8 mouse cellular contexts compared by ENCODE assay signal in genomic region chr1:177443724-177444482, GRCm38 (mm10). TPM values are rescaled to one million over a fixed set of nuclear protein-coding genes. Genes with fewer than 3 reads are reported as not detected.
DNase-seq lines count a peak whose midpoint lies in the region; ATAC-seq lines count a peak whose summit lies in the region.

No protein-coding gene starts in this region.

- H3K9me3 ChIP-seq in kidney, embryonic 14.5 days (ENCODE audit: control insufficient read depth, low read length): no peaks in the 10 kb centered on the region
- H3K9me3 ChIP-seq in hindbrain, embryonic 10.5 days: no peaks in the 10 kb centered on the region
- no peaks in the 10 kb centered on the region for H3K9me3 ChIP-seq in midbrain, embryonic 12.5 days

- H3K4me3 ChIP-seq in kidney, embryonic 14.5 days (ENCODE audit: low read length): peak overlapping the region; percentile 54
- peak overlapping the region; percentile 97 for H3K4me3 ChIP-seq in hindbrain, embryonic 10.5 days
- peak overlapping the region; percentile 91 for H3K4me3 ChIP-seq in midbrain, embryonic 12.5 days

- intact Hi-C loops in left cerebral cortex, postnatal 10 days (cut with DNase I): loop anchor here (2.0 to 10.0 kb wide), 5 partner anchors 185 to 567 kb away; partner anchors contain the start of gene Akt3

- peaks cover 14% of the 10 kb centered on the region for H3K36me3 ChIP-seq in kidney, embryonic 14.5 days (ENCODE audit: control insufficient read depth, insufficient read depth, low read length)
- peaks cover 18% of the 10 kb centered on the region for H3K36me3 ChIP-seq in hindbrain, embryonic 10.5 days
- H3K36me3 ChIP-seq in midbrain, embryonic 12.5 days: peaks cover 13% of the 10 kb centered on the region

- H3K27me3 ChIP-seq in kidney, embryonic 14.5 days (ENCODE audit: control insufficient read depth, insufficient read depth, low read length): no peaks in the 10 kb centered on the region
- H3K27me3 ChIP-seq in hindbrain, embryonic 10.5 days (ENCODE audit: insufficient read depth, poor library complexity, severe bottlenecking): no peaks in the 10 kb centered on the region
- no peaks in the 10 kb centered on the region for H3K27me3 ChIP-seq in midbrain, embryonic 12.5 days

- H3K9ac ChIP-seq in kidney, embryonic 14.5 days (ENCODE audit: low read depth, low read length): peak overlapping the region; percentile 91
- H3K9ac ChIP-seq in midbrain, embryonic 12.5 days (replicated peaks): peak overlapping the region; percentile 99

- no peak overlapping the region for H3K27ac ChIP-seq in kidney, embryonic 14.5 days (ENCODE audit: low read depth, low read length)
- peak overlapping the region; percentile 99 for H3K27ac ChIP-seq in hindbrain, embryonic 10.5 days
- peak overlapping the region; percentile 100 for H3K27ac ChIP-seq in midbrain, embryonic 12.5 days (replicated peaks)

- DNase-seq in kidney, postnatal 10 days: no peak
- peak; percentile 33 for DNase-seq in adipocyte (ENCODE audit: low spot score)
- no peak for DNase-seq in hindbrain, embryonic 10.5 days (ENCODE audit: low spot score)
- DNase-seq in layer of hippocampus, postnatal 36 days: no peak
- no peak for DNase-seq in left cerebral cortex, postnatal 10 days (ENCODE audit: extremely low spot score in 1 of 2, low spot score in 2 of 2)
- no peak for DNase-seq in thymus, postnatal 10 days (ENCODE audit: low spot score in 2 of 2)

- H3K4me2 ChIP-seq in kidney, embryonic 14.5 days (replicated peaks; ENCODE audit: low read depth, low read length): peak overlapping the region; percentile 89
- H3K4me2 ChIP-seq in midbrain, embryonic 12.5 days (replicated peaks): peak overlapping the region; percentile 70

- H3K4me1 ChIP-seq in kidney, embryonic 14.5 days (ENCODE audit: control insufficient read depth, insufficient read depth, low read length): peaks cover 20% of the 10 kb centered on the region; the same call in 1 of the 2 replicates
- peaks cover 64% of the 10 kb centered on the region for H3K4me1 ChIP-seq in hindbrain, embryonic 10.5 days (replicated peaks)
- H3K4me1 ChIP-seq in midbrain, embryonic 12.5 days: peaks cover 54% of the 10 kb centered on the region

- ATAC-seq in kidney, embryonic 14.5 days (ENCODE audit: low FRiP score, low TSS enrichment): no peak
- ATAC-seq in midbrain, embryonic 12.5 days (ENCODE audit: low FRiP score, low read depth): no peak

- 42% methylated on average over 9 of the region's 9 CpGs for WGBS in kidney, embryonic 14.5 days
- WGBS in hindbrain, embryonic 10.5 days: 23% methylated on average over 9 of the region's 9 CpGs
- WGBS in midbrain, embryonic 12.5 days: 21% methylated on average over 9 of the region's 9 CpGs

RNA-seq across cellular contexts. Expression of gene Zbtb18, which starts 1.8 kb away (rescaled TPM):
- 3.4 and 4.8 TPM in 2 replicates for polyA plus RNA-seq in kidney, embryonic 14.5 days (2014; fragmentation: Nextera tagmentation; extraction: Ambion mirVana)
- polyA plus RNA-seq in hindbrain, embryonic 10.5 days (2016; fragmentation: Nextera tagmentation; extraction: Ambion mirVana): 7.8 and 8.4 TPM in 2 replicates
- 11.7 and 11.9 TPM in 2 replicates for polyA plus RNA-seq in midbrain, embryonic 12.5 days (2016; fragmentation: Nextera tagmentation; extraction: Ambion mirVana)
- total RNA-seq in layer of hippocampus, postnatal 36 days (2021): 100 to 1,000 TPM; 565 to 581 TPM
- 100 to 1,000 TPM; 464 to 529 TPM for total RNA-seq in left cerebral cortex, postnatal 10 days (2021)
